Mouse (Mus musculus) CH12.LX (cell line): ENCODE results near the gene Fam71d. TPM values are rescaled to one million over a fixed set of nuclear protein-coding genes. Genes with fewer than 3 reads are reported as not detected.

ENCODE experiments used
- DNase-seq: peaks from one replicate; pipeline ENCODE4 v3.0.0-alpha.2; 2013; ENCODE audit errors: extremely low read depth
- H3K27ac ChIP-seq: 2 replicates; pipeline ENCODE4 v1.5.1; 2012; ENCODE audit warnings: low read depth, mild to moderate bottlenecking, control low read depth, moderate library complexity; ENCODE audit not compliant: insufficient read depth
- H3K27me3 ChIP-seq: replicated peaks from 2 replicates; pipeline ENCODE3; 2012; ENCODE audit warnings: inconsistent platforms
- H3K36me3 ChIP-seq, 2 experiments: replicated peaks in 1 of 2; 2 replicates each; pipeline versions ENCODE3 to v1.6.1; 2012; ENCODE audit warnings: inconsistent platforms in 1 of 2, low read length in 1 of 2, mild to moderate bottlenecking in 1 of 2, mixed read lengths in 1 of 2, moderate library complexity in 1 of 2; ENCODE audit not compliant: control insufficient read depth in 1 of 2, insufficient read depth in 1 of 2
- H3K4me1 ChIP-seq, 2 experiments: 2 replicates each; pipeline ENCODE4 v1.6.1; 2012; ENCODE audit warnings: inconsistent platforms in 1 of 2, moderate library complexity in 1 of 2; ENCODE audit not compliant: insufficient read depth in 2 of 2, control insufficient read depth in 1 of 2
- H3K4me2 ChIP-seq: 2 replicates; pipeline ENCODE4 v1.6.1; 2012; ENCODE audit warnings: low read depth, mild to moderate bottlenecking, control low read depth; ENCODE audit not compliant: poor library complexity, insufficient read depth, severe bottlenecking
- H3K4me3 ChIP-seq, 3 experiments: fragments of 150-350 bp in 1 of 3; sonication (generic) in 1 of 3; replicated peaks in 1 of 3; 2 replicates each; pipeline versions ENCODE3 to v1.5.1; 2011 to 2012; ENCODE audit warnings: low read depth in 2 of 3, low read length in 2 of 3, mild to moderate bottlenecking in 2 of 3, moderate library complexity in 2 of 3, control low read depth in 1 of 3, improper control_type of control experiment in 1 of 3, inconsistent platforms in 1 of 3, mixed read lengths in 1 of 3; ENCODE audit not compliant: poor library complexity in 1 of 3
- H3K79me2 ChIP-seq: replicated peaks from 2 replicates; pipeline ENCODE4 v1.6.1; 2012; ENCODE audit warnings: mild to moderate bottlenecking, moderate library complexity; ENCODE audit not compliant: control insufficient read depth, poor library complexity, insufficient read depth, severe bottlenecking; ENCODE audit errors: extremely low read depth
- H3K9ac ChIP-seq: 2 replicates; pipeline ENCODE4 v1.6.1; 2012; ENCODE audit warnings: low read depth, mild to moderate bottlenecking, control low read depth, moderate library complexity; ENCODE audit not compliant: insufficient read depth
- H3K9me3 ChIP-seq: replicated peaks from 2 replicates; pipeline ENCODE3; 2012; ENCODE audit warnings: low read length, inconsistent platforms, mixed read lengths
- BHLHE40 ChIP-seq: IDR thresholded peaks from 2 replicates; pipeline ENCODE4 v1.6.1; 2011; ENCODE audit warnings: mild to moderate bottlenecking, low read depth, low read length, improper control_type of control experiment
- CHD1 ChIP-seq: IDR thresholded peaks from 2 replicates; pipeline ENCODE4 v1.6.1; 2012; ENCODE audit warnings: low read depth, low read length, improper control_type of control experiment, inconsistent platforms
- CHD2 ChIP-seq: IDR thresholded peaks from 2 replicates; pipeline ENCODE4 v1.6.1; 2011; ENCODE audit warnings: low read length, improper control_type of control experiment
- CTCF ChIP-seq, 2 experiments: IDR thresholded peaks in 1 of 2; conservative IDR thresholded peaks in 1 of 2; 2 replicates each; pipeline ENCODE4 v1.5.1; 2011 to 2012; ENCODE audit warnings: low read depth in 2 of 2, low read length in 2 of 2, improper control_type of control experiment in 1 of 2, inconsistent platforms in 1 of 2, mild to moderate bottlenecking in 1 of 2, moderate library complexity in 1 of 2
- ELF1 ChIP-seq: IDR thresholded peaks from 2 replicates; pipeline ENCODE4 v1.6.1; 2014; ENCODE audit warnings: low read depth, mild to moderate bottlenecking, inconsistent platforms, low read length, improper control_type of control experiment
- HCFC1 ChIP-seq: IDR thresholded peaks from 2 replicates; pipeline ENCODE4 v1.6.1; 2012; ENCODE audit warnings: low read depth, mild to moderate bottlenecking, inconsistent platforms, low read length, improper control_type of control experiment
- JUN ChIP-seq: IDR thresholded peaks from 2 replicates; pipeline ENCODE4 v1.6.1; 2011; ENCODE audit warnings: low read depth, mild to moderate bottlenecking, low read length, improper control_type of control experiment, moderate library complexity; ENCODE audit not compliant: insufficient read depth
- JUND ChIP-seq: conservative IDR thresholded peaks from 2 replicates; pipeline ENCODE4 v1.6.1; 2011; ENCODE audit warnings: low read depth, low read length, improper control_type of control experiment
- MAFK ChIP-seq: IDR thresholded peaks from 2 replicates; pipeline ENCODE4 v1.6.1; 2011; ENCODE audit warnings: low read length, improper control_type of control experiment; ENCODE audit not compliant: insufficient replicate concordance
- MAZ ChIP-seq: IDR thresholded peaks from 2 replicates; pipeline ENCODE4 v1.6.1; 2012; ENCODE audit warnings: low read depth, mild to moderate bottlenecking, inconsistent platforms, low read length, improper control_type of control experiment, moderate library complexity
- MYC ChIP-seq: IDR thresholded peaks from 2 replicates; pipeline ENCODE4 v1.6.1; 2011; ENCODE audit warnings: low read depth, mild to moderate bottlenecking, improper control_type of control experiment, low read length
- NELFE ChIP-seq: IDR thresholded peaks from 2 replicates; pipeline ENCODE4 v1.6.1; 2011; ENCODE audit warnings: low read depth, low read length, improper control_type of control experiment
- NRF1 ChIP-seq: IDR thresholded peaks from 2 replicates; pipeline ENCODE4 v1.6.1; 2014; ENCODE audit warnings: low read depth, mild to moderate bottlenecking, inconsistent platforms, low read length, improper control_type of control experiment, moderate library complexity
- POLR2A ChIP-seq: IDR thresholded peaks from 2 replicates; pipeline ENCODE4 v1.6.1; 2011; ENCODE audit warnings: low read depth, mild to moderate bottlenecking, improper control_type of control experiment, low read length
- POLR2AphosphoS2 ChIP-seq: IDR thresholded peaks from 2 replicates; pipeline ENCODE4 v1.6.1; 2011; ENCODE audit warnings: low read depth, low read length, improper control_type of control experiment
- RCOR1 ChIP-seq: conservative IDR thresholded peaks from 2 replicates; pipeline ENCODE4 v1.6.1; 2012; ENCODE audit warnings: low read depth, mild to moderate bottlenecking, inconsistent platforms, low read length, improper control_type of control experiment
- SIN3A ChIP-seq: IDR thresholded peaks from 2 replicates; pipeline ENCODE4 v1.6.1; 2012; ENCODE audit warnings: low read length, improper control_type of control experiment, inconsistent platforms
- SMC3 ChIP-seq: IDR thresholded peaks from 2 replicates; pipeline ENCODE4 v1.6.1; 2011; ENCODE audit warnings: low read depth, low read length, improper control_type of control experiment
- TBP ChIP-seq: conservative IDR thresholded peaks from 2 replicates; pipeline ENCODE4 v1.6.1; 2011; ENCODE audit warnings: low read depth, low read length, improper control_type of control experiment
- USF1 ChIP-seq: IDR thresholded peaks from 2 replicates; pipeline ENCODE4 v1.6.1; 2014; ENCODE audit warnings: low read depth, mild to moderate bottlenecking, inconsistent platforms, low read length, improper control_type of control experiment
- ZC3H11A ChIP-seq: IDR thresholded peaks from 2 replicates; pipeline ENCODE4 v1.6.1; 2012; ENCODE audit warnings: low read depth, mild to moderate bottlenecking, inconsistent platforms, low read length, improper control_type of control experiment
- ZMIZ1 ChIP-seq: IDR thresholded peaks from 2 replicates; pipeline ENCODE4 v1.6.1; 2012; ENCODE audit warnings: low read depth, mild to moderate bottlenecking, inconsistent platforms, low read length, improper control_type of control experiment
- ZNF384 ChIP-seq: IDR thresholded peaks from 2 replicates; pipeline ENCODE4 v1.6.1; 2012; ENCODE audit warnings: low read depth, low read length, improper control_type of control experiment, inconsistent platforms
- dilution Hi-C: fragments of 300-500 bp; cut with MboI; formaldehyde crosslinking; loops from 2 replicates; pipeline ENCODE4 v1.14.3; 2020; ENCODE audit warnings: low sequenced_read_pairs; ENCODE audit not compliant: extremely low pct_unique_long_range_greater_than_20kb, extremely low pct_ligation_motif_present
- in situ Hi-C: fragments of 300-500 bp; cut with MboI; formaldehyde crosslinking; loops from 3 replicates; pipeline ENCODE4 v1.14.3; 2019; ENCODE audit warnings: low sequenced_read_pairs, low pct_ligation_motif_present, low pct_unique_long_range_greater_than_20kb, mixed read lengths
- polyA plus RNA-seq: library from polyadenylated mRNA; unstranded; fragments of >175 nt; gene quantifications from 2 replicates; pipeline ENCODE4 v1.2.1, GENCODE M21; 2012; ENCODE audit warnings: low read depth; ENCODE audit not compliant: insufficient read length
- total RNA-seq, 2 experiments: library from RNA; depleted of rRNA; stranded (reverse); fragments of 300-350 nt in 1 of 2; fragments of >200 nt in 1 of 2; gene quantifications; 2 replicates each; pipeline ENCODE4 v1.2.3; 2012 to 2014

The Fam71d gene
- total RNA-seq (2012; rRNA removed) (not detected in 2 replicates), total RNA-seq (2014; rRNA removed) (not detected in 2 replicates), polyA plus RNA-seq (not detected in 2 replicates)

DNA sequence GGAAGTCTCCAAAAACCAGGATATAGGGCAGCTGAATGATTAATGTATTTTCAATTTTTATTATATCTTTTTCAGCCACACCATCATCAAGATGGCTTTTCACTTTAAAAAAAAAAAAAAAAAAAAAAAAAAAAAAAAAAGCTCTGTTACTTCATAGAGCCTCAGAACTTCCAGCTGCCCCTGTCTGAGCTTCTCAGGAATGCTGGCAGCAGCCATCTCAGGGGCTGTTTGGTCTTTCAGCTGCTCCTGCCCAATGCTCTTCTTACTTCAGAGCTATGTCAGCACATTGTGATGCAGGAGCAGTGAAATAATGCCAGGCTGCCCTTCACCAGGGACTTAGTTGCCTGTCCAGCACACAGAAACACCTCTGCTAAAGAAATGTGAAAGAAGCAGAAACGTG is at the start of gene Fam71d:
TSS of gene Fam71d (plus strand) at position 211 of the 400 bp plus-strand sequence.
- H3K27me3 ChIP-seq, result no peaks in the 10 kb centered on the region
- TF ChIP-seq POLR2A, result no peak
- TF ChIP-seq SMC3, result no peak
- TF ChIP-seq ZC3H11A, result no peak
- no peak for TF ChIP-seq CHD1
- TF ChIP-seq TBP, result no peak
- TF ChIP-seq ZNF384, result peak; percentile 26; the same call in 1 of the 2 replicates
- TF ChIP-seq NRF1, result no peak
- no peak for TF ChIP-seq USF1
- TF ChIP-seq ZMIZ1, result no peak
- no peak within 1 kb of the TSS for H3K27ac ChIP-seq
- no peaks in the 10 kb centered on the region for H3K4me1 ChIP-seq
- no peaks in the 10 kb centered on the region for H3K36me3 ChIP-seq
- dilution Hi-C loops, result no loop called here
- H3K9me3 ChIP-seq, result no peaks in the 10 kb centered on the region
- no peaks in the 10 kb centered on the region for H3K79me2 ChIP-seq
- no peak within 1 kb of the TSS for H3K9ac ChIP-seq
- no peak within 1 kb of the TSS for H3K4me3 ChIP-seq
- H3K4me2 ChIP-seq, result no peak within 1 kb of the TSS
- in situ Hi-C loops, result no loop called here
- no peak for DNase-seq

DNA sequence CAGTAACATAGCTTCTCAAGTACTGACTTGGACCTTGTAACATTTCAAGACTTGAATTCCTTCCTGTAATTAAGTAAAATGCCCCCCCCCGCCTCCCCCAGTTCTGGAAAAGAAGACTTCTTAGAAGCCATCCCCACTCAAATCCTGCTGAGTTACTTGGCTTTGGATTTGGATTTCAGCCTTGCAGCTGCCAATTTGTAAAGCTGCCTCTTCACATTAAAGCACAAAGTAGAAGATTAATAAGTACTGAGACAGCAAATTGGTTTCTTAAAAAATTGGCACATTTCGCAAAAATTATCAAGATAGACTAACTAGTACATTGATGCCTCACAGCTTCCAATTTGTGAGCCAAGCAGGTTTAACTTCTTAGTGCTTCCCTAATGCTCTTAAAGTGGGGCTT is 47.6 kb upstream of the Fam71d start:
- in situ Hi-C loops, result no loop called here
- no peaks in the 10 kb centered on the region for H3K79me2 ChIP-seq

More for the DNA sequence above, 47.6 kb upstream of the Fam71d start:
- H3K9me3 ChIP-seq, result no peaks in the 10 kb centered on the region
- H3K9ac ChIP-seq, result no peak overlapping the region
- no peak overlapping the region for H3K4me3 ChIP-seq
- no peak overlapping the region for H3K4me2 ChIP-seq
- H3K27ac ChIP-seq, result no peak overlapping the region
- peaks cover 0 to 9% of the 10 kb centered on the region in 2 experiments; a peak in 2 of 4 replicates for H3K4me1 ChIP-seq
- no peak for TF ChIP-seq BHLHE40
- no peak for TF ChIP-seq JUN
- no peak for TF ChIP-seq MYC
- TF ChIP-seq CHD2, result no peak
- TF ChIP-seq JUND, result no peak
- TF ChIP-seq TBP, result no peak
- TF ChIP-seq USF1, result no peak
- TF ChIP-seq ZC3H11A, result no peak
- no peak for TF ChIP-seq MAZ
- no peak for TF ChIP-seq CTCF (conservative IDR thresholded peaks at IDR 0.05 in 1 of 2, IDR thresholded peaks at IDR 0.05 in 1 of 2; ENCODE audit: low read depth in 2 of 2, low read length in 2 of 2)
- no peak for TF ChIP-seq NELFE
- no peak for TF ChIP-seq SMC3
- no peak for TF ChIP-seq HCFC1
- TF ChIP-seq ELF1, result no peak
- TF ChIP-seq SIN3A, result no peak
- no peak for TF ChIP-seq MAFK
- no peak for TF ChIP-seq CHD1
- no peak for TF ChIP-seq ZMIZ1
- no peak for TF ChIP-seq POLR2AphosphoS2
- TF ChIP-seq RCOR1, result no peak
- dilution Hi-C loops, result no loop called here
- H3K36me3 ChIP-seq, result peaks cover 0 to 2% of the 10 kb centered on the region in 2 experiments
- no peak for DNase-seq
- no peaks in the 10 kb centered on the region for H3K27me3 ChIP-seq
